In the genomic region with DNA sequence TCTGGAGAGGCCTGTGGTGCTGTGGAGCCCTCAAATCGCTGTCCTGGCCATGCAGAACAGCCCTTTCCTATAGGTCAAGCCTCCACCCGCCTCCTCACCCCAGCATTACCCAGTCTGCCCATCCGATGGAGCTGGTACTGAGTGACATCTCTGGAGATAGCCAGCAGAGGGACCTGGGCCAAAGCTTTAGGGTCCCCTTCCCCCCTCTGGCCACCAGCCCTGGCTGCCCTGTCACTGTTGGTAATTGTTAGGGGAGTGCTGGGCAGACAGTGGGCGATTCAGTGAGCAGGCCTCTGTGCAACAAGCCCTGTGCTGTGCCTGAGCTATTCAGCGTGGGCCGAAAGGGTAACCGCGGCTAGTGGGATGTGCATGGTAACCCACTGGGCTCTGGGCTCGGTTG, we compare ENCODE assay signal across 11 mouse cellular contexts. TPM values are rescaled to one million over a fixed set of nuclear protein-coding genes. Genes with fewer than 3 reads are reported as not detected.
A peak's percentile ranks its signal among the peaks of the same experiment; 100 is the strongest.
DNase-seq lines count a peak whose midpoint lies in the region; ATAC-seq lines count a peak whose summit lies in the region.
"Had no signal": no experiment of that assay in that cellular context is flagged by ENCODE, and none has a peak within 500 bp of the region (broad histone marks: within the 10 kb centered on the region; RNA-seq: fewer than 3 reads in every experiment).

No protein-coding gene starts in this region.

- peak; percentile 68 for DNase-seq in left cerebral cortex, adult 11 months (ENCODE audit: low spot score)
- no peak for DNase-seq in left cerebral cortex, postnatal 36 days (ENCODE audit: low spot score in 2 of 2)
- DNase-seq in cerebellum, postnatal 25 days, result peak; percentile 28 to 38
- peak; percentile 91 for DNase-seq in layer of hippocampus, adult 9-11 months
- no peak for DNase-seq in ovary, adult 18-20 months (ENCODE audit: low spot score)
- no peak for DNase-seq in testis, postnatal 14 days (ENCODE audit: low spot score)
- DNase-seq: gastrocnemius, postnatal 14 days; kidney, adult 9 months had no signal

- ATAC-seq in megakaryocyte-erythroid progenitor cell, adult 5-6 weeks (replicated peaks; ENCODE audit: low FRiP score, low TSS enrichment, poor library complexity, severe bottlenecking), result 0 out of 2 replicates have a peak, but pooled peaks have one; percentile 5

- intact Hi-C loops in left cerebral cortex, postnatal 36 days (cut with DNase I), result no loop called here

RNA-seq across cellular contexts. Expression of a gene that starts 15.5 kb away (rescaled TPM):
- total RNA-seq in left cerebral cortex, postnatal 36 days (2021), result under 1 TPM; 0.20 to 0.23 TPM
- total RNA-seq in megakaryocyte-erythroid progenitor cell, adult 5-6 weeks (2014; fragmentation: Nextera tagmentation), result 6.6 and 20.9 TPM in 2 replicates
- total RNA-seq in megakaryocyte-erythroid progenitor cell, adult 5-6 weeks (2017), result 13.6 and 31.6 TPM in 2 replicates

RNA-seq across cellular contexts. Expression of a gene that starts 40.1 kb away (rescaled TPM):
- total RNA-seq in left cerebral cortex, postnatal 36 days (2021), result 10 to 100 TPM; 20.4 to 31.0 TPM
- not detected in 2 replicates for total RNA-seq in megakaryocyte-erythroid progenitor cell, adult 5-6 weeks (2014; fragmentation: Nextera tagmentation)
- not detected in 2 replicates for total RNA-seq in megakaryocyte-erythroid progenitor cell, adult 5-6 weeks (2017)
- total RNA-seq: megakaryocyte progenitor cell, adult 5-6 weeks; neutrophil, adult 5-6 weeks had no signal

RNA-seq across cellular contexts. Expression of a gene that starts 53.5 kb away (rescaled TPM):
- 10 to 100 TPM; 20.2 to 20.5 TPM for total RNA-seq in left cerebral cortex, postnatal 36 days (2021)
- 74.5 and 75.6 TPM in 2 replicates for total RNA-seq in megakaryocyte-erythroid progenitor cell, adult 5-6 weeks (2014; fragmentation: Nextera tagmentation)
- 51.3 and 63.6 TPM in 2 replicates for total RNA-seq in megakaryocyte-erythroid progenitor cell, adult 5-6 weeks (2017)

Comparison
In these comparisons a context has a peak if more than half of its experiments do, and no peak if none do; other contexts are left out.
1. DNase-seq: peak in left cerebral cortex, adult 11 months (single experiment), cerebellum, postnatal 25 days (2 of 2) and layer of hippocampus, adult 9-11 months (single experiment); none in left cerebral cortex, postnatal 36 days (0 of 2), ovary, adult 18-20 months (single experiment) and testis, postnatal 14 days (single experiment).
2. RNA of a gene that starts 15.5 kb away (total RNA-seq): 6.6 to 31.6 TPM in megakaryocyte-erythroid progenitor cell, adult 5-6 weeks; 0.20 to 0.23 TPM in left cerebral cortex, postnatal 36 days; every median in the first group is over 4 times any median in the second.
3. RNA of a gene that starts 40.1 kb away (total RNA-seq): 20.4 to 31.0 TPM in left cerebral cortex, postnatal 36 days; not detected in megakaryocyte-erythroid progenitor cell, adult 5-6 weeks; every median in the first group is over 10 times any median in the second.